Mouse (Mus musculus) embryonic facial prominence, embryonic 11.5 days (tissue): ENCODE measurements around the gene 6430550D23Rik. TPM values are rescaled to one million over a fixed set of nuclear protein-coding genes. Genes with fewer than 3 reads are reported as not detected.

Experiments used
- ATAC-seq: fragments of 200-750 bp; cut with Nextera tagmentation; replicated peaks from 2 replicates; pipeline ENCODE4 v1.8.0; 2017; ENCODE audit warnings: low read depth; ENCODE audit not compliant: insufficient number of reproducible peaks, low FRiP score, low TSS enrichment
- DNase-seq: peaks from one replicate; pipeline ENCODE4 v3.0.0-alpha.2; 2015; ENCODE audit warnings: low spot score
- H3K27ac ChIP-seq: fragments of 300-500 bp; sonication (generic); replicated peaks from 2 replicates; pipeline ENCODE4 v1.5.1; 2014; ENCODE audit warnings: mild to moderate bottlenecking, low read depth, low read length, control low read depth
- H3K27me3 ChIP-seq: fragments of 300-500 bp; sonication (generic); 2 replicates; pipeline ENCODE4 v1.6.1; 2014; ENCODE audit warnings: mild to moderate bottlenecking, low read length, moderate library complexity, mixed read lengths; ENCODE audit not compliant: control insufficient read depth, insufficient read depth
- H3K36me3 ChIP-seq: fragments of 300-500 bp; sonication (generic); replicated peaks from 2 replicates; pipeline ENCODE4 v1.6.1; 2014; ENCODE audit warnings: low read depth, mild to moderate bottlenecking, low read length, moderate library complexity, mixed read lengths; ENCODE audit not compliant: control insufficient read depth, insufficient read depth
- H3K4me1 ChIP-seq: fragments of 300-500 bp; sonication (generic); 2 replicates; pipeline ENCODE4 v1.6.1; 2014; ENCODE audit warnings: low read length, mixed read lengths; ENCODE audit not compliant: control insufficient read depth, insufficient read depth
- H3K4me2 ChIP-seq: fragments of 300-500 bp; sonication (generic); 2 replicates; pipeline ENCODE4 v1.6.1; 2014; ENCODE audit warnings: low read depth, mild to moderate bottlenecking, control low read depth, low read length, moderate library complexity
- H3K4me3 ChIP-seq: fragments of 300-500 bp; sonication (generic); 2 replicates; pipeline ENCODE4 v1.5.1; 2014; ENCODE audit warnings: low read depth, low read length, control low read depth
- H3K9ac ChIP-seq: fragments of 300-500 bp; sonication (generic); replicated peaks from 2 replicates; pipeline ENCODE4 v1.6.1; 2014; ENCODE audit warnings: mild to moderate bottlenecking, control low read depth, low read length
- H3K9me3 ChIP-seq: fragments of 300-500 bp; sonication (generic); replicated peaks from 2 replicates; pipeline ENCODE4 v1.6.1; 2016; ENCODE audit warnings: mild to moderate bottlenecking, low read length, inconsistent platforms, mixed read lengths; ENCODE audit not compliant: control insufficient read depth
- WGBS: fragments of 180-500 bp; shearing (Covaris S2); extraction: QIAGEN DNeasy Blood & Tissue Kit; methylation state at CpG from one replicate; pipeline ENCODE4 v1.1.7; 2014; 5-methylcytosine and 5-hydroxymethylcytosine counted together
- polyA plus RNA-seq: library from polyadenylated mRNA; unstranded; fragments of >200 nt; fragmentation: Nextera tagmentation; extraction: Ambion mirVana; gene quantifications from 2 replicates; pipeline ENCODE4 v1.2.1, GENCODE M21; 2014

The 6430550D23Rik gene
- polyA plus RNA-seq, 1 experiment from 2014 or later = 1.5 TPM

GRCm38 (mm10) chr2:155974087-155974731 is 33.6 kb downstream of the 6430550D23Rik start:
- H3K4me2 ChIP-seq = no peak overlapping the region
- no peak overlapping the region for H3K9ac ChIP-seq
- H3K4me3 ChIP-seq = no peak overlapping the region

DNA sequence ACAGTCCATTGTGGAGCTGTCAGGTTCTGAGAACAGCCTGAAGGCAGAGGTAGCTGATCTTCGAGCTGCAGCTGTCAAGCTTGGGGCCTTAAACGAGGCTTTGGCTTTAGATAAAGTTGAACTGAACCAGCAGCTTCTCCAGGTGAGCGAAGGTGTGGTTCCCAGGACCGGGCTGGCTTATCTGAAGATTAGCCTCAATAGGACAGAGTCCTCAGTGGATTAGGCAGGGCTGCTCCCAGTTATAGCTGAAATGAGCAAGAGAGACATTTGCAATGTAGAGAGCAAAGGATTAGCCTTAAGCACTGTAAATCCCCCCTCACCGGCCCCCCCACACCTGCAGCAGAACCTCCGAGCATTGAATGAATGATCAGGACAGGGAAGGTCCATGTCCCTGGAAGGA is 34.4 kb downstream of the 6430550D23Rik start:
- Histone ChIP-seq H3K27me3 (no peaks in the 10 kb centered on the region), H3K4me1 (no peaks in the 10 kb centered on the region), H3K36me3 (peaks cover 31% of the 10 kb centered on the region), H3K4me2 (no peak overlapping the region), H3K27ac (no peak overlapping the region), H3K4me3 (no peak overlapping the region), H3K9ac (no peak overlapping the region), H3K9me3 (no peaks in the 10 kb centered on the region)
- DNase-seq (no peak), ATAC-seq (no peak)
- WGBS = 83% methylated on average over 6 of the region's 6 CpGs

More at GRCm38 (mm10) chr2:155974087-155974731, 33.6 kb downstream of the 6430550D23Rik start:
- no peak for ATAC-seq
- no peak for DNase-seq
- Histone ChIP-seq H3K27me3 (no peaks in the 10 kb centered on the region), H3K27ac (no peak overlapping the region), H3K9me3 (no peaks in the 10 kb centered on the region), H3K4me1 (no peaks in the 10 kb centered on the region), H3K36me3 (peaks cover 31% of the 10 kb centered on the region)
- 82% methylated on average over 14 of the region's 14 CpGs for WGBS

DNA sequence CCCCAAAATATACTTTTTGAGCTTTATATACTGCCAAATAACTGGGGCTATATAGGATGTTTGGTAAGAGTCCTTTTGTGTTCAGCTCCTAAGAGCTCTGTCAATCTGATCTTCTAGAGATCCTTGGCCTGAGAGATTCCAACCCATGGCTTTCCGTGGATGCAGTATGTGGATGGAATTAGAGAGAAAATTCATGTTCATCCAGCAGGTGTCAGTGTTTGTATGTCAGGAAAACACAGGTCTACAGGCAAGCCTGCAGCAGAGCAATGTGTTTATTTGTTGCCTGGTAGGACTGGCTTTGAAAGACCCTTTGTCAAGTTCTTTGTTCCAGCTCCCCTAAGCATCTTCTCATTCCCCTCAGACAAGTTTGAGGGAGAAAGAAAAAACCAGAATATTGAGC is 44.8 kb downstream of the 6430550D23Rik start:
- Histone ChIP-seq H3K4me3 (no peak overlapping the region), H3K36me3 (peaks cover 20% of the 10 kb centered on the region), H3K9ac (no peak overlapping the region), H3K27me3 (no peaks in the 10 kb centered on the region), H3K27ac (no peak overlapping the region), H3K4me1 (no peaks in the 10 kb centered on the region), H3K9me3 (no peaks in the 10 kb centered on the region), H3K4me2 (no peak overlapping the region)
- ATAC-seq = no peak
- WGBS = 61% methylated on average over 1 of the region's 1 CpGs
- DNase-seq = peak; percentile 36

DNA sequence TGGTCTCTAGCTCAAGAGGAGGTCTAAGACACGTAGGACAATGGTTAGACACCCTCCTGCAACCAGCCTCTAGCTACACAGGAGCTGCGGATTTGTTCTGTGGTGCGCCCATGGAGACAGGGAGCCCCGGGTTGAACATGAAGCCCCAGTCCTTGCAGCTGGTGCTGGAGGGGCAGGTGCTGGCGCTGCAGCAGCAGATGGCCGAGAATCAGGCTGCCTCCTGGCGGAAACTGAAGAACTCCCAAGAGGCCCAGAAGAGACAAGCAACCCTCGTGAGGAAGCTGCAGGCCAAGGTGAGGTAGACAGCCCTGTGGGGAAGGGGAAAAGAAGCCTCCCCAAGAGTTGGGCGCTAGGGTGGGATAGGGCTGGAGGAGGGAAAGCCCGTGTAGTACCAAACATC is 45.9 kb downstream of the 6430550D23Rik start:
- Histone ChIP-seq H3K36me3 (peaks cover 18% of the 10 kb centered on the region), H3K4me3 (no peak overlapping the region), H3K9me3 (no peaks in the 10 kb centered on the region), H3K27ac (no peak overlapping the region), H3K4me2 (no peak overlapping the region), H3K27me3 (no peaks in the 10 kb centered on the region), H3K9ac (no peak overlapping the region), H3K4me1 (no peaks in the 10 kb centered on the region)
- WGBS = 82% methylated on average over 10 of the region's 10 CpGs
- DNase-seq = no peak
- ATAC-seq = no peak

GRCm38 (mm10) chr2:155959981-155960380 is 47.8 kb downstream of the 6430550D23Rik start:
- H3K4me2 ChIP-seq = no peak overlapping the region

GRCm38 (mm10) chr2:155956134-155957059 is 51.4 kb downstream of the 6430550D23Rik start, which contains the start of gene Cep250:
Gene Cep250 (plus strand): TSS chr2:155956458.
- Histone ChIP-seq H3K9me3 (no peaks in the 10 kb centered on the region), H3K4me3 (peak within 1 kb of the TSS; percentile 93), H3K4me2 (peak within 1 kb of the TSS; percentile 74), H3K4me1 (no peaks in the 10 kb centered on the region), H3K27me3 (no peaks in the 10 kb centered on the region), H3K9ac (peak within 1 kb of the TSS; percentile 98), H3K36me3 (no peaks in the 10 kb centered on the region), H3K27ac (peak within 1 kb of the TSS; percentile 82)
- WGBS = under 1% methylated on average over 55 of the region's 59 CpGs
- DNase-seq (peak; percentile 95), ATAC-seq (peak; percentile 92)

More at GRCm38 (mm10) chr2:155959981-155960380, 47.8 kb downstream of the 6430550D23Rik start:
- Histone ChIP-seq H3K4me1 (no peaks in the 10 kb centered on the region), H3K27me3 (no peaks in the 10 kb centered on the region), H3K9me3 (no peaks in the 10 kb centered on the region), H3K27ac (no peak overlapping the region), H3K4me3 (no peak overlapping the region), H3K9ac (no peak overlapping the region), H3K36me3 (peaks cover 13% of the 10 kb centered on the region)
- DNase-seq (no peak), ATAC-seq (no peak)
- WGBS = 85% methylated on average over 5 of the region's 5 CpGs

DNA sequence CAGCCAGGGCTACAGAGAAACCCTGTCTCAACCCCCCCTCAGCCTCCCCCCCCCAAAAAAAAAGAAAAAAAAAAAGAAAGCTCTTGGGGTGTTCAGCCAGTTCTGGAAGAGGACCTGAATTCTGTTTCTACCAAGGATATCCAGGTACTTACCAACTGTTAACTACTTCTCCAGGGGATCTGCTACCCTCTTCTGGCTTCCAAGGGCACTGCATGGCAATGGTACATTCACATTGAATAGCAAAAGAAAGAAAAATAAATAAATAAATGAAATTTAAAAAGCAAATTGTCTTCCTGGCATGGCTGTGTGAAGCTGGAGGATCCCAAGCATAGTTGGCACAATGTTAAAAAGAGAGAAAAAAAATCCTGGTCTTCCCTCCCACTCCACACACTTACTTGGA is 55.8 kb downstream of the 6430550D23Rik start:
- Histone ChIP-seq H3K36me3 (no peaks in the 10 kb centered on the region), H3K4me2 (no peak overlapping the region), H3K4me3 (no peak overlapping the region), H3K27me3 (no peaks in the 10 kb centered on the region), H3K9ac (no peak overlapping the region), H3K9me3 (no peaks in the 10 kb centered on the region), H3K27ac (no peak overlapping the region), H3K4me1 (peaks cover 10% of the 10 kb centered on the region; the same call in 1 of the 2 replicates)
- ATAC-seq = no peak
- peak; percentile 71 for DNase-seq

- Histone ChIP-seq H3K27me3 (no peaks in the 10 kb centered on the region), H3K36me3 (no peaks in the 10 kb centered on the region), H3K9me3 (no peaks in the 10 kb centered on the region), H3K27ac (no peak overlapping the region; the same call in 1 of the 2 replicates), H3K4me1 (peaks cover 10% of the 10 kb centered on the region; the same call in 1 of the 2 replicates), H3K4me2 (no peak overlapping the region; the same call in 1 of the 2 replicates), H3K4me3 (no peak overlapping the region), H3K9ac (no peak overlapping the region)
- ATAC-seq (no peak), DNase-seq (peak; percentile 82)
- WGBS = 6% methylated on average over 6 of the region's 6 CpGs
These were observed 58.4 kb downstream of the 6430550D23Rik start for GRCm38 (mm10) chr2:155949362-155949761.
